Mouse (Mus musculus) lung, postnatal 10 days (tissue): ENCODE results near the gene Hoxa7.

Experiments
- DNase-seq: peaks from one replicate; pipeline ENCODE4 v3.0.0; 2021

Hoxa7 gene

GRCm38 (mm10) chr6:52238976-52239375 is 17.3 kb upstream of the Hoxa7 start:
- DNase-seq, result no peak

- DNase-seq, result no peak
Observed at GRCm38 (mm10) chr6:52238155-52238545, 16.5 kb upstream of the Hoxa7 start.

- no peak for DNase-seq
Observed at GRCm38 (mm10) chr6:52237346-52238154, 15.9 kb upstream of the Hoxa7 start.

- DNase-seq, result no peak
Observed at GRCm38 (mm10) chr6:52236806-52237205, 15.2 kb upstream of the Hoxa7 start.

- DNase-seq, result no peak
Observed at GRCm38 (mm10) chr6:52235866-52236265, 14.2 kb upstream of the Hoxa7 start.

GRCm38 (mm10) chr6:52235267-52235666 is 13.6 kb upstream of the Hoxa7 start:
- DNase-seq, result no peak

GRCm38 (mm10) chr6:52234428-52235140 is 12.9 kb upstream of the Hoxa7 start:
- DNase-seq, result no peak

- no peak for DNase-seq
Observed at GRCm38 (mm10) chr6:52233546-52234427, 12.1 kb upstream of the Hoxa7 start.

- DNase-seq, result no peak
Observed at GRCm38 (mm10) chr6:52232984-52233545, 11.4 kb upstream of the Hoxa7 start.

GRCm38 (mm10) chr6:52232568-52232965 is 10.9 kb upstream of the Hoxa7 start:
- DNase-seq, result no peak

GRCm38 (mm10) chr6:52231885-52232567 is 10.4 kb upstream of the Hoxa7 start:
- no peak for DNase-seq

GRCm38 (mm10) chr6:52230516-52231165 is 9.0 kb upstream of the Hoxa7 start, which contains the start of gene Hoxa9:
Gene Hoxa9, minus strand, starts transcription at chr6:52231089.
- DNase-seq, result no peak

GRCm38 (mm10) chr6:52229558-52230416 is 8.1 kb upstream of the Hoxa7 start:
- no peak for DNase-seq

GRCm38 (mm10) chr6:52228475-52229465 is 7.1 kb upstream of the Hoxa7 start:
- no peak for DNase-seq

GRCm38 (mm10) chr6:52227470-52228222 is 6.0 kb upstream of the Hoxa7 start:
- no peak for DNase-seq

- DNase-seq, result no peak
Observed at GRCm38 (mm10) chr6:52226569-52227257, 5.1 kb upstream of the Hoxa7 start.

- DNase-seq, result no peak
Observed at GRCm38 (mm10) chr6:52225612-52226568, 4.2 kb upstream of the Hoxa7 start.
